Mouse (Mus musculus) C2C12 (cell line): ENCODE results near the gene Casq1. TPM values are rescaled to one million over a fixed set of nuclear protein-coding genes. Genes with fewer than 3 reads are reported as not detected.

ENCODE experiments used
- H3K27me3 ChIP-seq: one replicate; pipeline ENCODE4 v1.6.1; 2011; ENCODE audit not compliant: control insufficient read depth, insufficient read depth, insufficient read length
- H3K36me3 ChIP-seq: one replicate; pipeline ENCODE4 v1.6.1; 2011; ENCODE audit not compliant: control insufficient read depth, insufficient read depth
- H3K4me3 ChIP-seq: one replicate; pipeline ENCODE4 v1.5.1; 2011; ENCODE audit warnings: mild to moderate bottlenecking, control low read depth; ENCODE audit not compliant: poor library complexity, insufficient read depth, severe bottlenecking
- H3K79me2 ChIP-seq: one replicate; pipeline ENCODE4 v1.6.1; 2011; ENCODE audit not compliant: control insufficient read depth, insufficient read depth
- H3K79me3 ChIP-seq: one replicate; pipeline ENCODE4 v1.6.1; 2011; ENCODE audit warnings: low read depth, control low read depth
- H3ac ChIP-seq: one replicate; pipeline ENCODE3; 2011; ENCODE audit warnings: low read depth; ENCODE audit not compliant: control insufficient read depth, insufficient read length
- CEBPB ChIP-seq: IDR thresholded peaks from one replicate; pipeline ENCODE4 v1.6.1; 2011; ENCODE audit warnings: low read depth, mild to moderate bottlenecking, control low read depth, moderate library complexity
- CTCF ChIP-seq: IDR thresholded peaks from one replicate; pipeline ENCODE4 v1.5.1; 2011; ENCODE audit not compliant: control insufficient read depth, insufficient read depth, insufficient read length
- FOSL1 ChIP-seq: IDR thresholded peaks from one replicate; pipeline ENCODE4 v1.8.0; 2011; ENCODE audit warnings: mild to moderate bottlenecking, low read length; ENCODE audit not compliant: poor library complexity, insufficient read depth, severe bottlenecking
- MAX ChIP-seq: IDR thresholded peaks from one replicate; pipeline ENCODE4 v1.6.1; 2011; ENCODE audit warnings: mild to moderate bottlenecking, control low read depth
- MYOD1 ChIP-seq: IDR thresholded peaks from one replicate; pipeline ENCODE4 v1.6.1; 2011; ENCODE audit warnings: low read depth; ENCODE audit not compliant: control insufficient read depth, insufficient read length
- MYOG ChIP-seq: IDR thresholded peaks from one replicate; pipeline ENCODE4 v1.6.1; 2011; ENCODE audit not compliant: control insufficient read depth, insufficient read length; ENCODE audit errors: extremely low read depth
- USF1 ChIP-seq: IDR thresholded peaks from one replicate; pipeline ENCODE4 v1.6.1; 2011; ENCODE audit warnings: low read depth, mild to moderate bottlenecking, control low read depth, moderate library complexity
- polyA plus RNA-seq: library from polyadenylated mRNA; unstranded; fragments of >200 nt; fragmentation: generic; extraction: Trizol; gene quantifications from one replicate; pipeline ENCODE4 v1.2.1, GENCODE M21; 2012; ENCODE audit warnings: missing spikeins

The Casq1 gene
- polyA plus RNA-seq, 1 experiment: 0.12 TPM

DNA sequence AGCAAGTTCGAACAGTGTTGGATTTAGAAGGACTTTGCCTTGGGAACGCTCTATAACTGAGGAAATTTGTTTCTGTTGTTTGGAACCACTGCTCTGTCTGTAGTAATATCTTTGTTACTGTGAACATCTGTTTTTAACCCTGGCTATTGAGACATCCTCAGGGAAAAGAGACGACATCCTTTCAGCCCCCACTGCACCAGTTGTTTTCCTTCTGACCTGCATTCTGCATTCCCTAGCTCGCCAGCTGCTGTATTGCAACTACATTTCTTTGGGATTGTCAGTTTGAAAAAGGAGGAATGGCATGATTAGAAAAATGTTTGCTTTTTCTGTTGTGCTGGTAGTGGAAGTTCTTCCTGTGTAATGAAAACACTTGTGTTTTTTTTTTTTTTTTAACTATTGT is 38.8 kb downstream of the Casq1 start:
- Histone ChIP-seq H3K79me2 (no peaks in the 10 kb centered on the region), H3ac (no peak overlapping the region), H3K27me3 (no peaks in the 10 kb centered on the region), H3K4me3 (no peak overlapping the region), H3K79me3 (no peaks in the 10 kb centered on the region), H3K36me3 (peaks cover 51% of the 10 kb centered on the region)
- TF ChIP-seq CEBPB: no peak
- no peak for TF ChIP-seq MAX
- no peak for TF ChIP-seq CTCF
- TF ChIP-seq USF1: no peak
- TF ChIP-seq MYOD1: no peak
- no peak for TF ChIP-seq MYOG
- TF ChIP-seq FOSL1: no peak

DNA sequence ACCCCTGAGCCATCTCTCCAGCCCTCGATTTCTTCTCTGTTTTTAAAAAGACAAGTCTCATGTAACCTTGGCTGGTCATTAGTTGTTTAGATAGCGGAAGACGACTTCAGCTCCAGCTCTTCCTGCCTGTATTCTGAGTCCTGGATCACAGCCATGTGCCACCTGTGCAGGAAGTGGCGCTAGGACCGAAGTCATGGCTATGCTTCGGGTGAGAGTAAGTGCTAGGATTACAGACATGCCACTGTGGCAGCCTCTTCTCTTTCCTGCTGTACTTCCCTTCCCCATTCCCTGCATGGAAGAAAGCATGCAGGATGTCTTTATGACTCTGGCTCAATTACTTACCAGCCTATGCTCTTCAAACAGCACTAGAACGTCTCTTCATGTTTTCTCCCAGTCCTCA is 40.6 kb downstream of the Casq1 start:
- Histone ChIP-seq H3K27me3 (no peaks in the 10 kb centered on the region), H3K79me3 (no peaks in the 10 kb centered on the region), H3ac (no peak overlapping the region), H3K79me2 (no peaks in the 10 kb centered on the region), H3K36me3 (peaks cover 56% of the 10 kb centered on the region), H3K4me3 (no peak overlapping the region)
- no peak for TF ChIP-seq CEBPB
- TF ChIP-seq USF1: no peak
- TF ChIP-seq MYOG: no peak
- TF ChIP-seq MYOD1: no peak
- no peak for TF ChIP-seq MAX
- no peak for TF ChIP-seq CTCF
- TF ChIP-seq FOSL1: no peak

DNA sequence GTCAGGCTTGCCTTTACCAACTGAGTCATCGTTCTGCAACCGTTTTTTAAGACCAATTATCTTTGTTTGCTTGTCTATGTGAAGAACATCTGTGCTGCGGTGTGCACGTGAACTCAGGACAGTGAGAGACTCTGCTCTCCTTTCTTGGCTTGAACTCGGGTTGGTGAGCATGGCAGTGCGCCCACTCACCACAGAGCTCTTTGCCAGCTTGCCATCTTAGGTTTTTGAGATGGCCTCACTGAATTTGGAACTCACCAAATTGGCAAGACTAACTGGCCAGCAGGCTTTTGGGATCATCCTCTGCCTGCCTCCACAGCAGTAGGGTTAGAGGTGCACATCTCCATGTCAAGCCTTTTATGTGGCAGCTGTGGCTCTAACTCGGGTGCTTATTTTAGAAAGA is 41.9 kb downstream of the Casq1 start:
- no peak for TF ChIP-seq MYOD1
- no peak for TF ChIP-seq CEBPB
- no peak for TF ChIP-seq MAX
- no peak for TF ChIP-seq MYOG
- no peak for TF ChIP-seq FOSL1
- TF ChIP-seq USF1: no peak
- no peak for TF ChIP-seq CTCF
- Histone ChIP-seq H3K36me3 (peaks cover 63% of the 10 kb centered on the region), H3K79me2 (no peaks in the 10 kb centered on the region), H3K27me3 (no peaks in the 10 kb centered on the region), H3ac (no peak overlapping the region), H3K4me3 (no peak overlapping the region), H3K79me3 (no peaks in the 10 kb centered on the region)

DNA sequence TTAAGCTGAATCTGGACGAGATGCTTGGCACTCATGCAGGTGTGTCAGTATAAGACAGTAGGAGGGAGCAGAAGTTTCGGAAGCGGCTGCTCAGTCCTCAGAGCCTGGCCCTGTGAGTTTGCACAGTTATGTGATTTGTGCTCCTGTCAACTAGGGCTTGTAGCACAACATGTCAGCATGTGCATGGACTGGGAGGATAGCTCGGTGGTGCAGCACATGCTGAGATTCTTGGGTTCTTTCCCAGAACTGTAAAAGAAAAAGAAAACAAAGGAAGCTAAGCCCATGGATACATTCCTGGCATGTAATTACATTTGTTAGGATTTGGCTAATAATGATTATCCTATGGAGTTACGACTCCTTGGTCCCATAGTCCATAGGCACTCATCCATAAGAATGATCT is 46.5 kb downstream of the Casq1 start:
- Histone ChIP-seq H3K27me3 (no peaks in the 10 kb centered on the region), H3K79me3 (no peaks in the 10 kb centered on the region), H3K36me3 (peaks cover 48% of the 10 kb centered on the region), H3ac (no peak overlapping the region), H3K4me3 (no peak overlapping the region), H3K79me2 (no peaks in the 10 kb centered on the region)
- no peak for TF ChIP-seq MAX
- TF ChIP-seq CEBPB: no peak
- TF ChIP-seq MYOG: no peak
- no peak for TF ChIP-seq MYOD1
- TF ChIP-seq FOSL1: no peak
- no peak for TF ChIP-seq USF1
- no peak for TF ChIP-seq CTCF

DNA sequence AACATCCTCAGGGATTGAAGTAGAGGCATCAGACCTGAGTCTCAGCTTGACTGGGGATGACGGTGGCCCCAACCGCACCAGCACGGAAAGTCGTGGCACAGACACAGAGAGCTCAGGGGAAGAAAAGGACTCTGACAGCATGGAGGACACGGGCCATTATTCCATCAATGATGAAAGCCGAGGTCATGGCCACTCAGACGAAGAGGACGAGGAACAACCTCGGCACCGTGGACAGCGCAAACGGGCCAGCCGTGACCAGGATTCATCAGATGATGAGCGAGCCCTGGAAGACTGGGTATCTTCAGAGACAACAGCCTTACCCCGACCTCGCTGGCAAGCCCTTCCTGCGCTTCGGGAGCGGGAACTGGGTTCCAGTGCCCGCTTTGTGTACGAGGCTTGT is 47.3 kb downstream of the Casq1 start:
- Histone ChIP-seq H3K79me2 (no peaks in the 10 kb centered on the region), H3K4me3 (no peak overlapping the region), H3K27me3 (no peaks in the 10 kb centered on the region), H3K36me3 (peaks cover 56% of the 10 kb centered on the region), H3ac (no peak overlapping the region), H3K79me3 (no peaks in the 10 kb centered on the region)
- TF ChIP-seq CEBPB (no peak), FOSL1 (no peak), MYOD1 (no peak), MYOG (no peak), CTCF (no peak), USF1 (no peak), MAX (no peak)

DNA sequence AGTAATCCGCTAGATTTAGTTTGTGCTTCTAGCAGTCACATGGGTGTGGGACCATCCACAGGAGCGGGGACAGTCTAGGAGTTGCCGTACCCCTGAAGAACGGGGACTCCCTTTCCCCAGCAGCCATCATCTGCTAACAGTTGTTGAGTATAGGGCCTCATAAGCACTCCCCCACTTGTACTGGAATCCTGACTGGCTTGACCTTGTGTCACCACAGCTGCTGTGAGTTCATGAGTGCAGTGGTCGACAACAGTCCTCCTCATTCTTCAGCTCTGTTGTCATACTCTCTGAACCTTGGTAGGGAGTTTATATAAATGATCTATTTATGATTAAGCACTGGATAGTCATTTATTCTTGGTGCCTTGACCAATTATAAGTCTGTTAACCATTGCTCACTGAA is 49.9 kb downstream of the Casq1 start:
- no peak for TF ChIP-seq USF1
- no peak for TF ChIP-seq MYOG
- TF ChIP-seq MAX: no peak
- no peak for TF ChIP-seq FOSL1
- TF ChIP-seq MYOD1: no peak
- no peak for TF ChIP-seq CEBPB
- H3K27me3 ChIP-seq: no peaks in the 10 kb centered on the region
- peaks cover 54% of the 10 kb centered on the region for H3K36me3 ChIP-seq
- no peak overlapping the region for H3K4me3 ChIP-seq
- H3K79me3 ChIP-seq: no peaks in the 10 kb centered on the region
- H3K79me2 ChIP-seq: peaks cover 5% of the 10 kb centered on the region
- no peak overlapping the region for H3ac ChIP-seq
